Mouse (Mus musculus) spleen, postnatal 4 days (tissue): ENCODE data around the gene Rnf220.

ENCODE experiments used
- DNase-seq, 2 experiments: peaks; one replicate each; pipeline ENCODE4 v3.0.0; 2022; ENCODE audit warnings: low spot score in 2 of 2

The Rnf220 gene

GRCm38 (mm10) chr4:117302027-117302806, 194.6 kb downstream of the Rnf220 start:
- no peak for DNase-seq

DNA sequence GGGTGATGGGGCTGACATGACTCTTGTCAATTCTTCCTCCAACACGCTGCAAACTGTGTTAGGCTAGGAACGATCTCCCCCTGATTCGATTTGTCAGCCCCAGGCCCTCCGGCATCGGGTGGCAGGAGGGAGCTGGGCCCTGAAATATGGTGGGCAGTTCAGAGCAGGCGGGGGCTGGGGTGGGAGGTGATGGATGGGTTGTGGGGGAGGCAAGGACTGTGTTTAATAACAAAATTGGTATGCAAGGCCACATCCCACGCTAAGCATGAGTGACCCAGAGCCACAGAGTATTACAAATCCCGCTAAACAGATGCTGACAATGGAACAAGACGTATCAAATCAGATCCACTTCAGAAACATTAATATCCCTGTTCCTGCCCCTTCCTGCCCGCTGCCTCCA, 196.9 kb downstream of the Rnf220 start:
- no peak for DNase-seq

- no peak for DNase-seq
Measured at GRCm38 (mm10) chr4:117297819-117298218, 199.0 kb downstream of the Rnf220 start.

DNA sequence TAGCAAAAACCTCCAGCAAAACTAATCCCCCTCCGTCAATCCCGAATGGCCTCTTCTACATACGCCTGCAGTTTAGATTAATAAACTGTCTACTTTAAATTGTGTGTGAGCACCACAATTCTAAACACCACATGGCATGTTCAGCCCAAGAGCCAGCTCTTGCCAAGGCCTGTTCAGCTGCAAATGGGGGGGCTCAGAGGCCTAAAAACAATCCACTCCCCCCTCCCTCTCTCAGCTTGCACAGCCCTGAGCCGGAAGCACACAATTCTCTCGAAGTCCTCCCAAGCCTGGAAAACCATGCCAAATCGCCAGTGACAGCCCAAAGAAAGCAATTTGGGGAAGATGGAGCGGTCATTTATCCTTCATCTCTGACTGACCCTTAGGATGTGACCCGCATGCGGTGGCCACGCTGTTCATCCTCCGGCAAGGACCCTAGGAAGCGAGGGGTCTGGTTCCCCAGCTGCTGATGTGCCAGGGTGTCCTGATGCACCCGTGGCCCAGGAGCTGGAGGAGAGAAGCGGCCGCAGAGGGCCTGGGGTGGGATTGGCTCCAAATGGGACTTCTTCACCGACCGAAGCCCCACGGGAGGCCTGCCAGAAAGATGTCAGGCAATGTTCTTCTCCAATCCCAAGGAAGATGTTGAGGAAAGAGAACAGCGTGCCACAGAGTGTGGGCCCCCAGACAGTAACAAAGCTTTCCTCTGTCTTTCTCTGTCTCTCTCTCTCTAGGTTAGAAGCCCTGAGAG, 199.8 kb downstream of the Rnf220 start:
- DNase-seq, result no peak

- DNase-seq, result no peak
Measured at GRCm38 (mm10) chr4:117291696-117292095, 205.2 kb downstream of the Rnf220 start.

DNA sequence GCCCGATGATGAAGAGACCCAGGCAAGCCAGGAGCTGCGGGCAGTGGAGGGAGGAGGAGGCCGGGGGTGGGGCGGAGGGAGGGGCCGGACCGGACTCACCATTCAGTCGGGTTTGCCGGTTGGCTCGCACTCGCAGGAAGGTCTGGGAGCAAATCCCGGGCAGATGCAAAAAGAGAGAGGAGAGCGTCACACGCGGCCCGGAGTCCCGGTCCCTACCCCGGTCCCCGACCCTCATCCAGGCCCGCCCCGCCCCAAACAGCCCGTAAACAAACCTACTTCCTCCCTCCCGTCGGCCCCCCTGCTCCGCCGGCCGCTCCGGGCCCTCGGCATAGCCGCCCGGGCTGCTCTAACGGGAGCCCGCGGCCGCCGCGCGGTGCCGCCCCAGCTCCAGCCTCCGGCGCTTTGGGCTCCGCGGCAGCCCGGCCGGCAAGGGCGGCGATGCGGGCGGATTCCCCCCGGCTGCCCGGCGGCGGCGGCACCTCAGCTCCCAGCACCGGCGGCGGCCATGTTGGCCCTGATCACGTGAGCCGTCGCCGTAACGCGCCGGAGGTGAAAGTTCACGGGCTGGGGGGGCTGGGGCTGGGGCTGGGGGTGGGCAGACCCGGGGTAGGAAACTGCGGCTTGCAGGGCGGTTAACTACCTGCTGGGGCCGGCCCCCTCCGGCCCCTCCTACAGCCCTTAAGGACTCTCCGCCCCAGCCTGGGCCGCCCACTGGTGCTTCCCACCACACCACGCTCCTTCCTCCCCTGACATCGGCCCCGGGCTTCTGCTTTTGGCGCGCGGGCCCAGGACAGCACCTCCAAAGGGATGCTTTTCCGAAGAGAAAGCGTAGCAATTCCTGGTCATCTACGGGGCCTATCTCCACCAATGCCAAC, 207.7 kb downstream of the Rnf220 start:
- DNase-seq, result peak; percentile 77 to 90

- DNase-seq, result no peak
Measured at GRCm38 (mm10) chr4:117288277-117288926, 208.4 kb downstream of the Rnf220 start.

DNA sequence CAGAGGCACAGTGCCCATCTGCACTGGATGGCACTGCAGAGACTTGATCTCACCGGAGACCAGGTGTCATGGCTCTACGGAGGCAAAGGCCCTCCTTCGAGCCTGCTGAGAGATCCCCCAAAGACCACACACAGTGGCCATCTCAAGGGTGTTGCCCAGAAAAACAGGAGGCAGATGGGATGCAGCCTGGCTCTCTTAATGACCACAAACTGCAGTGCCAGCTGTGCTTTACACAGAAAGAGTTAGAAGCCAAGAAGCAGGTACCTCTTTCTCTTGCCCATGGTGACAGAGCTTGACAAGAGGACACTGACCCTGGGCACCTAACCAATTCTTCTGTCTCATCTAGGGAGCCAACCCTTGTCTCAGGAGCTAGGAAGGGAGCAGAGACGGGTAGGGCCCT, 212.5 kb downstream of the Rnf220 start:
- no peak for DNase-seq

- no peak for DNase-seq
Measured at GRCm38 (mm10) chr4:117283271-117284191, 213.3 kb downstream of the Rnf220 start.

GRCm38 (mm10) chr4:117281090-117281845, 215.6 kb downstream of the Rnf220 start:
- DNase-seq, result no peak

- DNase-seq, result no peak
Measured at GRCm38 (mm10) chr4:117280397-117280930, 216.4 kb downstream of the Rnf220 start.

GRCm38 (mm10) chr4:117279253-117279642, 217.6 kb downstream of the Rnf220 start:
- no peak for DNase-seq

DNA sequence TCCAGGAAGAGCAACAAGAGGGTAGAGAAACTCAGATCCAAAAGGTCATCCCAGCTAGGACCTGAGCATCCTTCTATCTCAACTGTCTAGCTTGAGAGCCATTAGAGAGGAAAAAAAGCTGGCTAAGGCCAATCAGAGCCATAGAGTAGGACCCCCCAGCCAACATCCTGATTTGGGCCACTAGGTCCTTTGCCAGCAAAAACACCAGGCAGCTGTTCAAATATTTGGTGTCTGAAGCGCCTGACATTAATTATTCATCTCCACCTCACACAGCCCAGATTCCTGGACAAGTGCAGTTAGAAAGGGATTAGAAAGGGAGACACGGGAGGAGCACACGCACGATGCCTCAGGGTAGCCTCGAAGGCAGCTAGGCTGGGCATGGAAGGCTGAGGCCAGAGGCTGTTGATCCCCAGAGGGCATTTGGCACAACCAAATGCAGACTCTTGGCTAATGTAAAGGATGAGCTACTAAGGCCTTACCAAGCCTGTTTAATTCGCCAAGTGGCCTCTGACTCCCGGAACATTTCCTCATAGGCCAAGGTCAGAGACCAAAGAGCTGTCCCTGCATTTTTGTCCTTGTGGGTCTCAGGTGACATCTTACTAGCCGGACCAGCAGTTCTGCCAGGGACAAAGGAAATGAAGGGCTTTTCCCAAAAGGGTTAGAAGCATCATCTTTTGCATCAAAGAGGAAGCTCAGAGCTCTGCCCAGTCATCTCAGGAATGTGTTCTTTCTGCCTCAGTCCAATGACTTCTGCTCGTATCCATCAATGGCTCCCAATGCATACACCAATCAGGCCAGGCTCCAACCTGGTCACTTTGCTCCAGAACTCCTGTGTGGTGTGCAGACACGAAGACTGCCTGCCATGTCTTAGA, 218.2 kb downstream of the Rnf220 start:
- no peak for DNase-seq

DNA sequence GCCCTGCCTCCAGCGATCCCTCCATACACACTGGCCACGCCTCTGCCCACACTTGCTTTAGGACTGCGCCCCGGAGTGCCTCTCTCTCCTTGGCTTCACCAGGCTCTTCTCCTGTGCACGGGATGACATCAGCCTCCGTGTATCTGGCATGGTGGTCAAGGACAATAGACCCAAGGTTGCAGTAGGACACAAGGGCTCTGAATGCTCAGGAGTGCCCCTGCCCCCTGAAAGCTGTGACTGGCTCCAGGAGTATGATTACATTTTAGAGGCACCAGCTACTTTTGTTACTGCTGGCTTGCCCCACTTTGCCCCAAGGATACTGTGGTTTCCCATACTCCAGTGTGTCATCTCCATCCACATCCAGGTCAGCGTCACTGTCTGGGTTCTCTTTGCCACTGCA, 219.2 kb downstream of the Rnf220 start:
- no peak for DNase-seq

DNA sequence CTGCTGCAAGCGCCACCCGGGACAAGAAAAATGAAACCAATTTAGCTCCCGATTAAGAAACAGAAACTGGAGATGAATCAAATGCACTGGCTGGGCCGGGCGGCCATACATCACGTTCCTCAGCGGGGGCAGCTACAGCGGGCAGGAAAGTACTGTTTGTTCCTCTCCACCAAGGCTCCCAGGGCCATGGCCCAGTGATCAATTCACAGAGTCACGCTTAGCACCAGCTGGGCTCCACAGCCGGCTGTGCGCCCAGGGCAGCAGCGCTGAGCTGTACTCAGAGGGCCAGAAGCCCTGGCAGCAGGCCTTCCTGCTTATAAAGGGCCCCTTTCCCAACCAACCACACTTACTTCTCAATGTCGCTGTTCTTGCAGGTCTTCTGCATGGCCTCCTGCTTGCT, 219.8 kb downstream of the Rnf220 start:
- DNase-seq, result no peak

DNA sequence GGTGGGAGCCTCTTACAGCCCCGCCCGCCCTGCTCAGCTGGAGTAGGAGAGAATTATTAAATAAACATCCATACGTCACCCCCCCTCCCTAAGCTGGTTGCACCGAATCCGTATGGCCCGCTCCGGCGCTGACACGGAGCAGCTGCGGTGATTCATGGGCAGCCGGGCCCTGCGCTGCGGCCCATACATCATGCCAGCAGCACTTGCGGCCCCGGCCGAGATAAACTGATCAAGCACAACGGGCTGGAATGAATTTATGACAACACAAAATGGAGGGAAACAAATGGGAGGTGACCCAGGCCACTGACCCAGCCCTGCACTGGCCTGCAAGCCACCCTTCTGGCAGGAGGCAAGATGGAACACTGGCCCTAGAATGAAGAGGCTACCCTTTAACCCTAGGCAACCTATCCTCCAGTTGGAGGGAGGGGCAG, 220.6 kb downstream of the Rnf220 start:
- DNase-seq, result no peak

GRCm38 (mm10) chr4:117274720-117275119, 222.1 kb downstream of the Rnf220 start:
- DNase-seq, result no peak

DNA sequence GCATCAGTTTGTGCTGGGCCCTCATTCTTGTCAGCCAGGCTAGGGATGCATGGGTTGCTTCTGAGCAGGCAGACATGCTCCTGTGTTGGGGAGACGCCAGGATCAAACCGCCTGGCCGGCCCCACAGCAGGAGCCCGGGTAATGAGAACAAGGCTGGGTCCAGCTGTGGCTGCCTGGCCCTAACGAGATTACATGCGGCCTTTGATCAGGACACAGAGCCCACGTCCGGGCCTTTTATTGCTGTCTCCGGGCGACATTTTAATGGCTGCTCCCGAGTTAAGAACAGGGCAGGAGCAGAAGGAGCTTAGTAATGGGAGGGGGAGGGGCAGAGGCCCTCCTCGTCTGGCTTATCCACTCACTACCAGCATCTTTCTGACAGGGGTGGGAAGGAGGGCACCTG, 224.4 kb downstream of the Rnf220 start:
- DNase-seq, result no peak

GRCm38 (mm10) chr4:117270278-117270677, 226.6 kb downstream of the Rnf220 start:
- DNase-seq, result peak; percentile 69 to 85
